In genomic region chr9:64178974-64179646, GRCm38 (mm10) we compare ENCODE assay signal across 8 mouse cellular contexts. TPM values are rescaled to one million over a fixed set of nuclear protein-coding genes. Genes with fewer than 3 reads are reported as not detected.
DNase-seq lines count a peak whose midpoint lies in the region; ATAC-seq and TF ChIP-seq lines count a peak whose summit lies in the region.

Gene Snapc5 (plus strand): TSS chr9:64179274.

- peak; percentile 87 for TF ChIP-seq POLR2A in cortical plate, adult 2 months (IDR thresholded peaks at IDR 0.05; ENCODE audit: extremely low read depth, insufficient read depth, low read length)

- peak within 1 kb of the TSS; percentile 22 for H3K27ac ChIP-seq in cortical plate, adult 2 months (ENCODE audit: insufficient read depth, low read length)

- DNase-seq in gastrocnemius, postnatal 10 days, result peak; percentile 91
- peak; percentile 96 for DNase-seq in induced T-regulatory cell, adult 2 months (ENCODE audit: low read depth)
- peak; percentile 85 to 92 for DNase-seq in left cerebral cortex, adult 9 months (ENCODE audit: low spot score in 2 of 2)
- DNase-seq in right cerebral cortex, postnatal 14 days, result peak; percentile 91
- DNase-seq in urinary bladder, postnatal 36 days (ENCODE audit: low spot score in 2 of 2), result peak; percentile 80 to 85

- H3K4me3 ChIP-seq in cortical plate, adult 2 months (ENCODE audit: insufficient read depth, low read length), result peak within 1 kb of the TSS; percentile 78

- ATAC-seq in activated CD4-positive, CD25-positive, alpha-beta regulatory T cell, adult 4 months, result peak; percentile 89
- peak; percentile 82 for ATAC-seq in megakaryocyte progenitor cell, adult 5-6 weeks (replicated peaks; ENCODE audit: poor library complexity)

- peak; percentile 44; the same call in 1 of the 2 replicates for TF ChIP-seq CTCF in cortical plate, adult 2 months (IDR thresholded peaks at IDR 0.05; ENCODE audit: extremely low read depth, insufficient read depth, low read length)

- peaks cover 2% of the 10 kb centered on the region; the same call in 1 of the 2 replicates for H3K4me1 ChIP-seq in cortical plate, adult 2 months (ENCODE audit: control insufficient read depth, insufficient read depth, low read length)

RNA-seq across cellular contexts. Expression of gene Snapc5, which starts in this region (rescaled TPM):
- 10 to 100 TPM; 52.3 to 56.8 TPM for polyA plus RNA-seq in activated CD4-positive, CD25-positive, alpha-beta regulatory T cell, adult 4 months (2017; shearing (Covaris generic))
- polyA plus RNA-seq in cortical plate, adult 2 months (2012; rRNA removed), result 33.2 and 34.1 TPM in 2 replicates
- 10 to 100 TPM; 17.4 to 17.5 TPM for total RNA-seq in gastrocnemius, postnatal 10 days (2021)
- total RNA-seq in megakaryocyte progenitor cell, adult 5-6 weeks (2015), result 16.5 and 20.7 TPM in 2 replicates
- total RNA-seq in megakaryocyte progenitor cell, adult 5-6 weeks (2017), result 47.4 and 48.2 TPM in 2 replicates

Comparison
In these comparisons a context has a peak if more than half of its experiments do, and no peak if none do; other contexts are left out.
1. Peak in every context shown above with its lines: DNase-seq, ATAC-seq, H3K4me3 ChIP-seq and H3K27ac ChIP-seq.